Mouse (Mus musculus): Measurements from ENCODE around the gene Pkp1.

- TF ChIP-seq TAL1 (IDR thresholded peaks at IDR 0.05; ENCODE audit: low read length) (no peak), GATA1 (IDR thresholded peaks at IDR 0.05; ENCODE audit: low read length) (no peak)
Measured at GRCm38 (mm10) chr1:135964561-135964960, 45.6 kb upstream of the Pkp1 start.
